Comparison of ENCODE assay signal across 15 mouse cellular contexts in genomic region chr1:74335436-74336170, GRCm38 (mm10). TPM values are rescaled to one million over a fixed set of nuclear protein-coding genes. Genes with fewer than 3 reads are reported as not detected.
DNase-seq lines count a peak whose midpoint lies in the region; ATAC-seq and TF ChIP-seq lines count a peak whose summit lies in the region.
"Had no signal": no experiment of that assay in that cellular context is flagged by ENCODE, and none has a peak within 500 bp of the region (broad histone marks: within the 10 kb centered on the region; RNA-seq: fewer than 3 reads in every experiment).

No protein-coding gene starts in this region.

- no peaks in the 10 kb centered on the region for H3K9me3 ChIP-seq in midbrain, embryonic 11.5 days (ENCODE audit: control insufficient read depth, low read length)
- H3K9me3 ChIP-seq in midbrain, embryonic 10.5 days (replicated peaks): no peaks in the 10 kb centered on the region
- H3K9me3 ChIP-seq: forebrain, embryonic 13.5 days; midbrain, embryonic 12.5 days; stomach, embryonic 15.5 days had no signal

- TF ChIP-seq EP300 in heart, adult 2 months (IDR thresholded peaks at IDR 0.05; ENCODE audit: insufficient read depth, low read depth, low read length): no peak; the same call in 1 of the 2 replicates

- no peak for TF ChIP-seq CTCF in heart, adult 2 months (IDR thresholded peaks at IDR 0.05)
- TF ChIP-seq CTCF in thymus, adult 2 months (IDR thresholded peaks at IDR 0.05; ENCODE audit: borderline replicate concordance, control insufficient read depth, extremely low read depth, insufficient read depth, low read length, poor library complexity): no peak

- no peak overlapping the region for H3K9ac ChIP-seq in heart, adult 2 months (ENCODE audit: low read depth, low read length)
- no peak overlapping the region for H3K9ac ChIP-seq in midbrain, embryonic 11.5 days (ENCODE audit: low read length)
- H3K9ac ChIP-seq: forebrain, embryonic 13.5 days; midbrain, embryonic 12.5 days; stomach, embryonic 15.5 days had no signal

- peaks cover 43% of the 10 kb centered on the region for H3K4me1 ChIP-seq in heart, adult 2 months (ENCODE audit: control insufficient read depth, insufficient read depth, low read length)
- peaks cover 11% of the 10 kb centered on the region for H3K4me1 ChIP-seq in midbrain, embryonic 11.5 days (ENCODE audit: control insufficient read depth, insufficient read depth, low read length)
- peaks cover 53% of the 10 kb centered on the region for H3K4me1 ChIP-seq in midbrain, embryonic 10.5 days
- peaks cover 22% of the 10 kb centered on the region for H3K4me1 ChIP-seq in thymus, adult 2 months (replicated peaks; ENCODE audit: control insufficient read depth, insufficient read depth, low read length)

- intact Hi-C loops in heart, adult 2 months (cut with DNase I): no loop called here

- ATAC-seq in midbrain, embryonic 11.5 days (ENCODE audit: low FRiP score): no peak
- ATAC-seq: forebrain, embryonic 13.5 days; hindbrain, embryonic 16.5 days; lung, postnatal 0 days; Patski had no signal

- H3K79me2 ChIP-seq in heart, adult 2 months (replicated peaks; ENCODE audit: control insufficient read depth, insufficient read depth, low read length): 0 out of 2 replicates have a peak, but pooled peaks cover 1% of the 10 kb centered on the region

- no peak overlapping the region for H3K4me2 ChIP-seq in midbrain, embryonic 11.5 days
- H3K4me2 ChIP-seq: forebrain, embryonic 13.5 days; liver, embryonic 11.5 days; midbrain, embryonic 12.5 days; stomach, embryonic 15.5 days had no signal

- TF ChIP-seq POLR2A in heart, adult 2 months (IDR thresholded peaks at IDR 0.05; ENCODE audit: insufficient read depth, low read depth, low read length): 0 out of 2 replicates have a peak, but pooled peaks have one; percentile 9
- TF ChIP-seq POLR2A in thymus, adult 2 months (IDR thresholded peaks at IDR 0.05; ENCODE audit: control insufficient read depth, extremely low read depth, insufficient read depth, low read length, poor library complexity): no peak

- DNase-seq in heart, adult 2 months: peak in 1 of 2 experiments; percentile 50
- DNase-seq in heart, postnatal 4 days: no peak
- peak; percentile 75 for DNase-seq in midbrain, embryonic 11.5 days (ENCODE audit: low spot score, missing footprints)
- no peak for DNase-seq in midbrain, embryonic 10.5 days (ENCODE audit: low spot score)
- DNase-seq in cerebellum, postnatal 25 days: peak; percentile 50 to 58
- DNase-seq in thymus, adult 2 months: no peak
- no peak for DNase-seq in lung, postnatal 25 days (ENCODE audit: low spot score)
- DNase-seq: thymus, postnatal 4 days had no signal

- H3K36me3 ChIP-seq in heart, adult 2 months (ENCODE audit: control insufficient read depth, insufficient read depth, low read length): peaks cover 12% of the 10 kb centered on the region
- H3K36me3 ChIP-seq in midbrain, embryonic 11.5 days (ENCODE audit: control insufficient read depth, insufficient read depth, low read length): no peaks in the 10 kb centered on the region
- no peaks in the 10 kb centered on the region; the same call in 1 of the 2 replicates for H3K36me3 ChIP-seq in midbrain, embryonic 10.5 days
- no peaks in the 10 kb centered on the region for H3K36me3 ChIP-seq in thymus, adult 2 months (ENCODE audit: control insufficient read depth, insufficient read depth, low read length)
- H3K36me3 ChIP-seq: midbrain, embryonic 12.5 days; stomach, embryonic 15.5 days had no signal

- WGBS in heart, adult 2 months: 41% methylated on average over 6 of the region's 6 CpGs
- 78% methylated on average over 6 of the region's 6 CpGs for WGBS in midbrain, embryonic 11.5 days
- WGBS in midbrain, embryonic 10.5 days: 86% methylated on average over 6 of the region's 6 CpGs
- WGBS in thymus, adult 2 months: 87% methylated on average over 6 of the region's 6 CpGs

- H3K27ac ChIP-seq in heart, adult 2 months: peak overlapping the region; percentile 91
- no peak overlapping the region for H3K27ac ChIP-seq in midbrain, embryonic 11.5 days (ENCODE audit: low read depth, low read length)
- no peak overlapping the region for H3K27ac ChIP-seq in midbrain, embryonic 10.5 days (replicated peaks)
- no peak overlapping the region for H3K27ac ChIP-seq in thymus, adult 2 months (ENCODE audit: control insufficient read depth, insufficient read depth, low read length)
- H3K27ac ChIP-seq: forebrain, embryonic 13.5 days; midbrain, embryonic 12.5 days; stomach, embryonic 15.5 days had no signal

- H3K27me3 ChIP-seq in heart, adult 2 months (ENCODE audit: control insufficient read depth, insufficient read depth, low read length): no peaks in the 10 kb centered on the region
- H3K27me3 ChIP-seq in midbrain, embryonic 11.5 days (ENCODE audit: control insufficient read depth, insufficient read depth, low read length): no peaks in the 10 kb centered on the region
- H3K27me3 ChIP-seq in midbrain, embryonic 10.5 days (ENCODE audit: low read depth, poor library complexity, severe bottlenecking): 0 out of 2 replicates have a peak, but pooled peaks cover 7% of the 10 kb centered on the region
- no peaks in the 10 kb centered on the region for H3K27me3 ChIP-seq in thymus, adult 2 months (ENCODE audit: control insufficient read depth, insufficient read depth, low read length)
- H3K27me3 ChIP-seq: forebrain, embryonic 13.5 days; midbrain, embryonic 12.5 days; Patski; stomach, embryonic 15.5 days had no signal

- no peak overlapping the region for H3K4me3 ChIP-seq in heart, adult 2 months
- H3K4me3 ChIP-seq in midbrain, embryonic 11.5 days (ENCODE audit: low read depth, low read length): no peak overlapping the region
- H3K4me3 ChIP-seq in midbrain, embryonic 10.5 days: no peak overlapping the region
- H3K4me3 ChIP-seq in thymus, adult 2 months (ENCODE audit: control insufficient read depth, insufficient read depth, low read length): no peak overlapping the region
- H3K4me3 ChIP-seq: forebrain, embryonic 13.5 days; midbrain, embryonic 12.5 days; stomach, embryonic 15.5 days had no signal

RNA-seq across cellular contexts. Expression of gene Catip, which starts 26.3 kb away (rescaled TPM):
- total RNA-seq in heart, adult 2 months (2021): under 1 TPM; 0.29 to 0.34 TPM
- polyA plus RNA-seq in heart, adult 2 months (2012; rRNA removed): 1.1 and 2.3 TPM in 2 replicates
- total RNA-seq in heart, postnatal 4 days (2021): under 1 TPM; 0.32 to 0.33 TPM
- polyA plus RNA-seq in midbrain, embryonic 11.5 days (2014; fragmentation: Nextera tagmentation; extraction: Ambion mirVana): 0.05 and 0.22 TPM in 2 replicates
- polyA plus RNA-seq in midbrain, embryonic 10.5 days (2016; fragmentation: Nextera tagmentation; extraction: Ambion mirVana): 0.12 and 0.22 TPM in 2 replicates
- 0.13 and 0.27 TPM in 2 replicates for polyA plus RNA-seq in thymus, adult 2 months (2012; rRNA removed)

RNA-seq across cellular contexts. Expression of gene Tmbim1, which starts 30.2 kb away (rescaled TPM):
- total RNA-seq in heart, adult 2 months (2021): 10 to 100 TPM; 41.3 to 48.1 TPM
- 97.1 and 148 TPM in 2 replicates for polyA plus RNA-seq in heart, adult 2 months (2012; rRNA removed)
- total RNA-seq in heart, postnatal 4 days (2021): 10 to 100 TPM; 43.4 to 44.3 TPM
- polyA plus RNA-seq in midbrain, embryonic 11.5 days (2014; fragmentation: Nextera tagmentation; extraction: Ambion mirVana): 6.4 and 7.0 TPM in 2 replicates
- polyA plus RNA-seq in midbrain, embryonic 10.5 days (2016; fragmentation: Nextera tagmentation; extraction: Ambion mirVana): 8.6 TPM in 2 replicates
- 55.5 and 69.2 TPM in 2 replicates for polyA plus RNA-seq in thymus, adult 2 months (2012; rRNA removed)

RNA-seq across cellular contexts. Expression of gene Slc11a1, which starts 39.4 kb away (rescaled TPM):
- 1 to 10 TPM; 5.2 to 5.8 TPM for total RNA-seq in heart, adult 2 months (2021)
- polyA plus RNA-seq in heart, adult 2 months (2012; rRNA removed): 12.3 and 13.0 TPM in 2 replicates
- 1 to 10 TPM; 1.7 to 3.4 TPM for total RNA-seq in heart, postnatal 4 days (2021)
- 1.6 and 2.1 TPM in 2 replicates for polyA plus RNA-seq in midbrain, embryonic 11.5 days (2014; fragmentation: Nextera tagmentation; extraction: Ambion mirVana)
- 1.4 and 2.2 TPM in 2 replicates for polyA plus RNA-seq in midbrain, embryonic 10.5 days (2016; fragmentation: Nextera tagmentation; extraction: Ambion mirVana)
- 46.3 and 48.7 TPM in 2 replicates for polyA plus RNA-seq in thymus, adult 2 months (2012; rRNA removed)

RNA-seq across cellular contexts. Expression of gene Pnkd, which starts 50.9 kb away (rescaled TPM):
- total RNA-seq in heart, adult 2 months (2021): 100 to 1,000 TPM; 126 to 140 TPM
- 104 and 113 TPM in 2 replicates for polyA plus RNA-seq in heart, adult 2 months (2012; rRNA removed)
- 100 to 1,000 TPM; 198 to 211 TPM for total RNA-seq in heart, postnatal 4 days (2021)
- polyA plus RNA-seq in midbrain, embryonic 11.5 days (2014; fragmentation: Nextera tagmentation; extraction: Ambion mirVana): 83.9 and 84.6 TPM in 2 replicates
- polyA plus RNA-seq in midbrain, embryonic 10.5 days (2016; fragmentation: Nextera tagmentation; extraction: Ambion mirVana): 99.5 and 107 TPM in 2 replicates
- 41.1 and 50.1 TPM in 2 replicates for polyA plus RNA-seq in thymus, adult 2 months (2012; rRNA removed)

RNA-seq across cellular contexts. Expression of gene Aamp, which starts 51.1 kb away (rescaled TPM):
- 100 to 1,000 TPM in 1 of 2 experiments, 10 to 100 TPM in 1; 89.3 to 100 TPM for total RNA-seq in heart, adult 2 months (2021)
- 116 and 135 TPM in 2 replicates for polyA plus RNA-seq in heart, adult 2 months (2012; rRNA removed)
- 100 to 1,000 TPM; 103 to 105 TPM for total RNA-seq in heart, postnatal 4 days (2021)
- 175 and 186 TPM in 2 replicates for polyA plus RNA-seq in midbrain, embryonic 11.5 days (2014; fragmentation: Nextera tagmentation; extraction: Ambion mirVana)
- polyA plus RNA-seq in midbrain, embryonic 10.5 days (2016; fragmentation: Nextera tagmentation; extraction: Ambion mirVana): 241 and 246 TPM in 2 replicates
- polyA plus RNA-seq in thymus, adult 2 months (2012; rRNA removed): 183 and 201 TPM in 2 replicates

Comparison
In these comparisons a context has a peak if more than half of its experiments do, and no peak if none do; other contexts are left out.
1. DNase-seq: peak in midbrain, embryonic 11.5 days (single experiment) and cerebellum, postnatal 25 days (2 of 2); none in heart, postnatal 4 days (single experiment), midbrain, embryonic 10.5 days (single experiment), thymus, adult 2 months (single experiment) and lung, postnatal 25 days (single experiment).